Mouse (Mus musculus) layer of hippocampus, postnatal 36 days (tissue): ENCODE results near the gene 2310022B05Rik. TPM values are rescaled to one million over a fixed set of nuclear protein-coding genes. Genes with fewer than 3 reads are reported as not detected.

Source experiments
- DNase-seq, 2 experiments: peaks; one replicate each; pipeline ENCODE4 v3.0.0; 2022
- total RNA-seq, 2 experiments: library from RNA; stranded (reverse); gene quantifications; 2 replicates each; pipeline ENCODE4 v1.2.3; 2021

The 2310022B05Rik gene
- total RNA-seq, 2 experiments from 2014 or later: 71.9 to 76.2 TPM

GRCm38 (mm10) chr8:124604066-124604465 is 59.1 kb downstream of the 2310022B05Rik start:
- DNase-seq: no peak

GRCm38 (mm10) chr8:124589393-124589792 is 73.8 kb downstream of the 2310022B05Rik start:
- no peak for DNase-seq

- DNase-seq: no peak
These were observed 76.6 kb downstream of the 2310022B05Rik start for GRCm38 (mm10) chr8:124586556-124586955.

Other genes with a start within 250 kb of the 2310022B05Rik start
- 100 to 1,000 TPM; 263 to 289 TPM for gene Pgbd5, start 223.7 kb downstream of the 2310022B05Rik start, total RNA-seq
- 10 to 100 TPM; 37.8 to 43.2 TPM for gene Cog2, start 142.6 kb downstream of the 2310022B05Rik start, total RNA-seq
- 10 to 100 TPM; 29.9 to 30.8 TPM for gene Agt, start 93.7 kb downstream of the 2310022B05Rik start, total RNA-seq
- under 1 TPM; 0.15 to 0.20 TPM for gene Capn9, start 87.3 kb downstream of the 2310022B05Rik start, total RNA-seq
- 10 to 100 TPM; 45.4 to 53.5 TPM for gene Ttc13, start 58.6 kb upstream of the 2310022B05Rik start, total RNA-seq
- 10 to 100 TPM; 13.7 to 13.8 TPM for gene Arv1, start 58.8 kb upstream of the 2310022B05Rik start, total RNA-seq
- gene Fam89a, start 88.5 kb upstream of the 2310022B05Rik start, total RNA-seq: under 1 TPM; 0.48 to 0.95 TPM
- gene Trim67, start 129.7 kb upstream of the 2310022B05Rik start, total RNA-seq: 1 to 10 TPM; 3.1 to 3.9 TPM
- gene Gnpat, start 199.7 kb upstream of the 2310022B05Rik start, total RNA-seq: 10 to 100 TPM; 55.6 to 68.3 TPM
- gene 2810004N23Rik, start 199.8 kb upstream of the 2310022B05Rik start, total RNA-seq: 10 to 100 TPM; 23.3 to 26.1 TPM
- 10 to 100 TPM; 36.6 to 36.8 TPM for gene Exoc8, start 234.3 kb upstream of the 2310022B05Rik start, total RNA-seq
- 10 to 100 TPM; 14.4 to 16.1 TPM for gene Sprtn, start 234.5 kb upstream of the 2310022B05Rik start, total RNA-seq